Mouse (Mus musculus): ENCODE data around the gene Tom1. TPM values are rescaled to one million over a fixed set of nuclear protein-coding genes. Genes with fewer than 3 reads are reported as not detected.

Gene Tom1
- polyA plus RNA-seq, 1 experiment from 2014 or later, result 21.9 TPM

DNA sequence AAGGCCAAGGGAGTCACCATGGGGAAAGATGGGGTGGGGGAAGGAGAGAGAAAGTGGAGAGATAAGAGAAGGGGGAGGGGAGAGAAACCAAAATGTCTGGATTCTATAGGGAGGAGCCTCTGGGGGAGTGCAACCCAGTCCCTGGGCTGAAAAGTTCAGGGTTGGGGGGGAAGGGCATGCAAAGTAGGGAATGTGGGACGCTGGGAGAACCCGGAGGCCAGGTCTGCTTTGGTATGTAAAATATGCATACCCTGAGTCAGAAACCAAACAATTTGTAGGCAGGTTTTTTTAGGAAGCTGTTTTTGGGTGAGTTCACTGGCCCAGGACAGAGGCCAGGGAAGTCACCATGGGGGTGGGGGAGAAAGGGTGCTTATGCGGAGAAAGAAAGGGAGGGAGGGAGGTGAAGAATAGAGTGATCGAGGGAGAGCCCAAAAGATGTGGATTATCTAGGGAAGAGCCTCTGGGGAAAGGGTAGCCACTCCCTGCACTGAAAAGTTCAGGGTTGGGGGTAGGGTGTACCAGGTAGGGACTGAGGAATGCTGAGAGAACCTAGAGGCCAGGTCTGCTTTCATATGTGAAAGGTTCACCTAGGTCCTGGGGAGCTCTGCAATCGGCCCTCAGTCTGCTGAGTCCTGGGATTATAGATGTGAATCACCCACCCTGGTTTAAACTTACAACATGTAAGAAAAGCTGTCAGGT lies 15.1 kb upstream of the Tom1 start:
- no peaks in the 10 kb centered on the region for H3K4me1 ChIP-seq
- H3K4me3 ChIP-seq (replicated peaks), result no peak overlapping the region
- no peak overlapping the region for H3K4me2 ChIP-seq
- no peaks in the 10 kb centered on the region for H3K9me3 ChIP-seq
- peaks cover 51% of the 10 kb centered on the region for H3K36me3 ChIP-seq (replicated peaks)
- no peaks in the 10 kb centered on the region for H3K27me3 ChIP-seq
- no peak overlapping the region for H3K9ac ChIP-seq
- 49% methylated on average over 5 of the region's 5 CpGs for WGBS
- no peak; the same call in 1 of the 2 replicates for ATAC-seq (ENCODE audit: low FRiP score)
- no peak overlapping the region for H3K27ac ChIP-seq

DNA sequence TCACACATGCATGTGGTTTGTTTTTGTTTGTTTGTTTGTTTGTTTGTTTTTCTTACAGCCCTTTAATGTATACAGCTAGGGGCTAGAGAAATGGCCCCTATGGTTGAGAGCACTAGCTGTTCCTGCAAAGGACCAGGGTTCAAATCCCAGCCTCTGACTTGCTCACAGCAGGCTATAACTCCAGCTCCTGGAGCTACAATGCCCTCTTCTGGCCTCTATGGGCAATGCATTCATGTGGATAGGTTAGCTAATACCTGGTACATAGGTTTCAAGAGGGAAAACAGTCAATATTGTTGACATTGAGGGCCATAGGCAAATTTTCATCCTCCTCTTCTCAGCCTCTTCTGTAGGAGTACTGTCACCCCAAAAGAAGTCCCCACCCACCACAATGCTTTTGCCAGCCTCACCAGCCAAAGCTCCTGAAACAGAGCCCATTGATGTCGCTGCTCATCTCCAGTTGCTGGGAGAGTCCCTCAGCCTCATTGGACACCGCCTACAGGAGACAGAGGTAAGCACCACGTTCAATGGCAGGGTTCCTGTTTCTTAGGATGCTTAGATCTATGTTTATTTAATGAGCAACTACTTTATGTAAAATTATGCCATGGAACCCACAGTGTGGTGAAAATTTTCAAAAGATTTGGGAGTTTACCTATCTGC lies 9.7 kb upstream of the Tom1 start:
- 90% methylated on average over 3 of the region's 3 CpGs for WGBS
- Histone ChIP-seq H3K4me2 (no peak overlapping the region), H3K36me3 (replicated peaks) (peaks cover 82% of the 10 kb centered on the region), H3K9ac (no peak overlapping the region), H3K4me1 (no peaks in the 10 kb centered on the region), H3K4me3 (replicated peaks) (no peak overlapping the region), H3K27me3 (no peaks in the 10 kb centered on the region), H3K9me3 (no peaks in the 10 kb centered on the region), H3K27ac (no peak overlapping the region)
- ATAC-seq (ENCODE audit: low FRiP score), result no peak

DNA sequence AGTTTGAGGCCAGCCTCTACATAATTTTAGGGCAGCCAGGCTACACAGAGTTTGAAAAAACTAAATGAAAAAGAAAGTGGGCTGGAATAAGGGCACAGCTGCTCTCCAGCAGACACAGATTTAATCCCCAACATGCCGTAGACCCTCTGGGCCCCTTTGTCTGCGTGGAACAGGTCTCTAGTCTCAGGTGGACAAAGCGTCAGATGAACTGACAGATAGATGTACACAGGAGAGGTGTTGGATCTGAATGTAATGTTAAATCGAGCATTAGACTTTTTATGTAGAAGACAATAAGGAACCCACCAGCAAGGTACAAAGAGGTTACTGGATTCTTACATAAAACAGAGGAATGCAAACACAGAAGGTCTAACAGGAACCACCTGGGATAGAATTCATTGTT lies 7.7 kb upstream of the Tom1 start:
- 95% methylated on average over 4 of the region's 4 CpGs for WGBS
- no peaks in the 10 kb centered on the region for H3K9me3 ChIP-seq
- no peaks in the 10 kb centered on the region for H3K27me3 ChIP-seq
- peaks cover 89% of the 10 kb centered on the region for H3K36me3 ChIP-seq (replicated peaks)
- no peak overlapping the region for H3K4me2 ChIP-seq
- no peak for ATAC-seq (ENCODE audit: low FRiP score)
- H3K27ac ChIP-seq, result no peak overlapping the region
- H3K9ac ChIP-seq, result no peak overlapping the region
- H3K4me3 ChIP-seq (replicated peaks), result no peak overlapping the region
- H3K4me1 ChIP-seq, result no peaks in the 10 kb centered on the region

- WGBS, result 98% methylated on average over 3 of the region's 3 CpGs
- Histone ChIP-seq H3K9ac (no peak overlapping the region), H3K27me3 (no peaks in the 10 kb centered on the region), H3K27ac (no peak overlapping the region), H3K9me3 (no peaks in the 10 kb centered on the region), H3K4me3 (replicated peaks) (no peak overlapping the region), H3K4me1 (peaks cover 12% of the 10 kb centered on the region; the same call in 1 of the 2 replicates), H3K36me3 (replicated peaks) (peaks cover 44% of the 10 kb centered on the region), H3K4me2 (no peak overlapping the region)
- ATAC-seq (ENCODE audit: low FRiP score), result no peak
Measured at GRCm38 (mm10) chr8:75030453-75031024, 3.0 kb upstream of the Tom1 start.

DNA sequence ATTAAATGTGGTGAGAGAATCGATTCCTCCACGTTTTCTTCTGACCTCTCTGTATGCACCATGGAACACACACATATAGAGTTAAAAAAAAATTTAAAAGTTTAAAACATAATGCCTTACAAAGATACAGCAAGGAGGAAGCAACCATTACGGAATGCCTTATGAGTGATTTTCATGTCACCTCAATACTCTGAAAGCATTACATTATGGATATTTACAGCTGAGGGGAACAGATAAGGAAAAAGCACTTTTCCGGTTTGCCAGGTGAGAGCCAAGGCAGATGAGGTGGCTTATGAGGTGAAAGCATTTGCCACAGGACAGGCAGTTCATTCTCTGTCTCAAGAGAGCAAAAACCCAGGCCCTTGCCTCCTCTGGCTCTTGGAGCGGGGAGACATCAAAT lies 544 bp upstream of the Tom1 start:
- H3K27ac ChIP-seq, result no peak overlapping the region

DNA sequence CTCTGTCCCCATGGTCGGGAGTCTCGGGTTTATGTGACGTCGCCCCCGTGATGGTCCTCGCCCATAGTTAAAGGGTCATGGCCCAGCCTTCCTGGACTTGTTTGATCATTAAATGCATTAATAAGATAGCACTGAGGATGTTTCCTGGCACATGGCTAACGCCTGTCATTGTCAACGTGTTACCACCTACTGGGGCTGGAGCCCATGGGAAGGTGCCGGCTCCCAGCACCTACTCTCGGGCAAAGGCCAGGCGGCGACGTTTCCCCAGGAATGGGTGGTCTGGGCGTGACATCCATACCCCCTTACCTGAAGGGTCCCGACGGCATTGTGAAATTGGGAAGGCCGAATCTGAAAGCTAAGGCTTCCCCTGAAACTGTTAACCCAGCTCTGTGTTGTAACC lies 780 bp downstream of the Tom1 start:
- Histone ChIP-seq H3K27ac (no peak overlapping the region), H3K27me3 (no peaks in the 10 kb centered on the region), H3K9me3 (no peaks in the 10 kb centered on the region), H3K36me3 (replicated peaks) (peaks cover 11% of the 10 kb centered on the region), H3K4me3 (replicated peaks) (peak overlapping the region; percentile 62), H3K9ac (peak overlapping the region; percentile 56), H3K4me1 (peaks cover 12% of the 10 kb centered on the region; the same call in 1 of the 2 replicates), H3K4me2 (peak overlapping the region; percentile 85)
- 2% methylated on average over 17 of the region's 17 CpGs for WGBS
- no peak for ATAC-seq (ENCODE audit: low FRiP score)

More for the DNA sequence above, 544 bp upstream of the Tom1 start:
- peaks cover 23% of the 10 kb centered on the region for H3K36me3 ChIP-seq (replicated peaks)
- no peak overlapping the region for H3K9ac ChIP-seq
- ATAC-seq (ENCODE audit: low FRiP score), result no peak
- H3K4me2 ChIP-seq, result peak overlapping the region; percentile 48
- WGBS, result 77% methylated on average over 5 of the region's 5 CpGs
- peak overlapping the region; percentile 62 for H3K4me3 ChIP-seq (replicated peaks)
- H3K27me3 ChIP-seq, result no peaks in the 10 kb centered on the region
- no peaks in the 10 kb centered on the region for H3K9me3 ChIP-seq
- H3K4me1 ChIP-seq, result peaks cover 12% of the 10 kb centered on the region; the same call in 1 of the 2 replicates

- no peak overlapping the region for H3K9ac ChIP-seq
- H3K4me3 ChIP-seq (replicated peaks), result no peak overlapping the region
- H3K36me3 ChIP-seq (replicated peaks), result peaks cover 1% of the 10 kb centered on the region
- H3K4me1 ChIP-seq, result peaks cover 12% of the 10 kb centered on the region; the same call in 1 of the 2 replicates
- H3K4me2 ChIP-seq, result no peak overlapping the region
- ATAC-seq (ENCODE audit: low FRiP score), result no peak
- H3K27ac ChIP-seq, result no peak overlapping the region
- no peaks in the 10 kb centered on the region for H3K9me3 ChIP-seq
- no peaks in the 10 kb centered on the region for H3K27me3 ChIP-seq
Measured at GRCm38 (mm10) chr8:75035640-75036039, 2.1 kb downstream of the Tom1 start.

DNA sequence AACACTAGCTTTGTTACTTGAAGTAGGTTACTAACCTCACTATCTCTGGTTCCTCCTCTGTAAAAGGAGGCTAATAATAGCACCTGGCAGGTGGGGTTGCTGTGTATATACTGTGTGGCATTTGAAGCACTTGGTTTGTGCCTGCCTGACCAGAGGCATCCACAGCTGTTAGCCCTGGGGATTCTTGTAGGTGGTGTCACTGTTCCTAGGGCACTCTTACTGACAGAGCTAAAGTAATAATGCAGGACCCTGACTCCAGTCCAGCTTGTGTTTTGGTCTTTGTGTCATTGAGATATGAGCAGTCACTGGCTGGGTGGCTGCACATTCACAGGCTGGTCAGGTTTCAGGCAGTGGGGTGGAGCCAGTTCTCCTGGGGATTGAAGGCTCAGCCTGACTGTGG lies 5.0 kb downstream of the Tom1 start:
- H3K27ac ChIP-seq, result no peak overlapping the region
- peaks cover 9% of the 10 kb centered on the region; the same call in 1 of the 2 replicates for H3K4me1 ChIP-seq
- H3K27me3 ChIP-seq, result no peaks in the 10 kb centered on the region
- no peak overlapping the region for H3K4me2 ChIP-seq
- no peaks in the 10 kb centered on the region for H3K9me3 ChIP-seq
- no peaks in the 10 kb centered on the region for H3K36me3 ChIP-seq (replicated peaks)
- ATAC-seq (ENCODE audit: low FRiP score), result no peak
- no peak overlapping the region for H3K9ac ChIP-seq
- no peak overlapping the region for H3K4me3 ChIP-seq (replicated peaks)

- Histone ChIP-seq H3K9ac (no peak overlapping the region), H3K4me2 (no peak overlapping the region), H3K27me3 (no peaks in the 10 kb centered on the region), H3K27ac (no peak overlapping the region), H3K4me3 (replicated peaks) (no peak overlapping the region), H3K4me1 (peaks cover 3% of the 10 kb centered on the region; the same call in 1 of the 2 replicates), H3K9me3 (no peaks in the 10 kb centered on the region), H3K36me3 (replicated peaks) (no peaks in the 10 kb centered on the region)
- ATAC-seq (ENCODE audit: low FRiP score), result no peak
- 92% methylated on average over 1 of the region's 1 CpGs for WGBS
Measured at GRCm38 (mm10) chr8:75039754-75040153, 6.2 kb downstream of the Tom1 start.

- 88% methylated on average over 2 of the region's 2 CpGs for WGBS
- Histone ChIP-seq H3K27me3 (no peaks in the 10 kb centered on the region), H3K4me2 (no peak overlapping the region)
Measured at GRCm38 (mm10) chr8:75042171-75042570, 8.7 kb downstream of the Tom1 start.

DNA sequence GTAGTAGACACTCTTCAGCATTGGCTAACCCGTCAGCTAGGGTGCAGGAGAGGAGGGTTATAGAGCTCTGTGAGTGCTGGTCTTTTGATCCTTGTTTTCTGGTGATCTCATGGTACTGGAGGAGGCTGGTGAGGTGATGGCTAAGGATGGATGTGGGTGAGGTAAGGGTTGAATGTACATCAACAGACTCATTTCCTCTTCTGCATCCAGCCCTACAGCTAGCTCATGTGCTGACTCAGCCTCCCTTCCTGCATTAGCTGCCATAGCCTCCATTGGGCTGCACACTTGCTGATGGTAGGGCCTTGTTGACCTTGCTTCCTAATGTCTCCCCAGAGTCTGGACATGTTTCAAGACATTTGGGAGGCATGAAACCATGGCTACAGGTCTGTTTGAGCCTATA lies 9.5 kb downstream of the Tom1 start:
- Histone ChIP-seq H3K27ac (no peak overlapping the region), H3K27me3 (no peaks in the 10 kb centered on the region), H3K36me3 (replicated peaks) (no peaks in the 10 kb centered on the region), H3K9me3 (no peaks in the 10 kb centered on the region), H3K4me2 (no peak overlapping the region), H3K4me1 (no peaks in the 10 kb centered on the region), H3K9ac (no peak overlapping the region), H3K4me3 (replicated peaks) (no peak overlapping the region)
- ATAC-seq (ENCODE audit: low FRiP score), result no peak
- WGBS, result 76% methylated on average over 1 of the region's 1 CpGs

More at GRCm38 (mm10) chr8:75042171-75042570, 8.7 kb downstream of the Tom1 start:
- Histone ChIP-seq H3K27ac (no peak overlapping the region), H3K9ac (no peak overlapping the region), H3K9me3 (no peaks in the 10 kb centered on the region), H3K4me3 (replicated peaks) (no peak overlapping the region), H3K36me3 (replicated peaks) (no peaks in the 10 kb centered on the region), H3K4me1 (no peaks in the 10 kb centered on the region)
- ATAC-seq (ENCODE audit: low FRiP score), result no peak

- no peaks in the 10 kb centered on the region for H3K4me1 ChIP-seq
- no peak overlapping the region for H3K4me2 ChIP-seq
- no peaks in the 10 kb centered on the region; the same call in 1 of the 2 replicates for H3K36me3 ChIP-seq (replicated peaks)
- no peak for ATAC-seq (ENCODE audit: low FRiP score)
- no peaks in the 10 kb centered on the region for H3K9me3 ChIP-seq
- H3K27me3 ChIP-seq, result no peaks in the 10 kb centered on the region
- no peak overlapping the region for H3K9ac ChIP-seq
- WGBS, result 85% methylated on average over 1 of the region's 1 CpGs
- no peak overlapping the region for H3K4me3 ChIP-seq (replicated peaks)
- H3K27ac ChIP-seq, result no peak overlapping the region
Measured at GRCm38 (mm10) chr8:75046303-75046702, 12.8 kb downstream of the Tom1 start.
